Mouse (Mus musculus) embryonic fibroblast, embryonic 13.5 days (primary cell): ENCODE results near the gene Erf.

Experiments used
- CTCF ChIP-seq: IDR thresholded peaks from 2 replicates; pipeline ENCODE4 v1.5.1; 2011; ENCODE audit warnings: mild to moderate bottlenecking, control low read depth, low read length, moderate library complexity, borderline replicate concordance; ENCODE audit not compliant: insufficient read depth
- POLR2A ChIP-seq: IDR thresholded peaks from 2 replicates; pipeline ENCODE4 v1.6.1; 2011; ENCODE audit warnings: low read depth, mild to moderate bottlenecking, control low read depth, low read length, moderate library complexity

DNA sequence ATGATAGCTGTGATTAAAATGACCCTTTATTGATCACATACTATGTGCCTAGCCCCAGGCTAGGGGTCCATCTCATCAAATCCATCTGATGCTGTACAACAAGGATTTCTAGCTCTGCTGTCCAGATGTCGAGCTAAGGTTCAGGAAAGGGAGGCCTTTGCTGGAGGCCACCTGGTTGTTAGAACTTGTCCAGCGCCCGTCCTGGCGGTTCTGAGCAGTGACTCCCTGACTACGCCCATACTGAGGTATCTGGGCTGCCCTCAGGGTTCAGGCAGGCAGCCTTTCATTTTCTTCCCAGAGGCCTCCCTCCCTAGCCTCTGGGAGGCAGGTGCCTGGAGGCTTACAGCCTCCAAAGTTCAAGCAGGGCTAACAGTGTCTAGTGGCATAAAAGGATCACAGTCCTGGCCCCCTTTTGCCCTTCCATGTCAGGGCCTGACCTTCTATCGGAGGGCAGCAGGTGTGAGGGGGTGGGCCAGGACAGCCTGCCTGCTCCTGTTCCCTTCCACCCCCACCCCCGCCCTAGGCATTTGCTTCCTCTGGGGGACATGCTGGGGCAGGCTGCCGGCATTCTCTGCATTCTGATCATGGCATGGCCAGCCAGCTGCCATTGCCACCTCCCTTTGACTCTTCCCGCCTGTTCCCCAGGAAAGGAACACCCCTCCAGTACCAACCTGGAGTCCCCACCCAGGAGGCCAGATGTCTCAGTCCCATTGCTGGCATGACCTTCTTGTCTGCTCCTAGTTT, 25.2 kb upstream of the Erf start:
- TF ChIP-seq POLR2A (no peak), CTCF (no peak)
